Mouse (Mus musculus): Measurements from ENCODE around the gene Rad9a. TPM values are rescaled to one million over a fixed set of nuclear protein-coding genes. Genes with fewer than 3 reads are reported as not detected.

Gene Rad9a
- polyA plus RNA-seq, 1 experiment, result 23.2 TPM

- DNase-seq (ENCODE audit: low spot score), result no peak
Measured at GRCm38 (mm10) chr19:4147022-4147405, 54.4 kb downstream of the Rad9a start.

- DNase-seq (ENCODE audit: low spot score), result no peak
Measured at GRCm38 (mm10) chr19:4146366-4147021, 55.0 kb downstream of the Rad9a start.

GRCm38 (mm10) chr19:4145936-4146335 is 55.5 kb downstream of the Rad9a start:
- DNase-seq (ENCODE audit: low spot score), result no peak

Other genes with a start within 250 kb of the Rad9a start
- gene Aldh3b3, start 243.0 kb downstream of the Rad9a start, polyA plus RNA-seq (2012; rRNA removed), result 0.73 and 0.78 TPM in 2 replicates
- gene Aldh3b2, start 229.3 kb downstream of the Rad9a start, polyA plus RNA-seq (2012; rRNA removed), result 108 and 135 TPM in 2 replicates
- gene Acy3, start 215.1 kb downstream of the Rad9a start, polyA plus RNA-seq (2012; rRNA removed), result 13.0 and 15.0 TPM in 2 replicates
- gene Tbx10, start 208.9 kb downstream of the Rad9a start, polyA plus RNA-seq (2012; rRNA removed), result 0.03 TPM in 1 of 2 replicates, not detected in the other
- 5.1 and 7.5 TPM in 2 replicates for gene Nudt8, start 201.1 kb downstream of the Rad9a start, polyA plus RNA-seq (2012; rRNA removed)
- 3.2 and 3.6 TPM in 2 replicates for gene Gm49405, start 201.0 kb downstream of the Rad9a start, polyA plus RNA-seq (2012; rRNA removed)
- 9.9 and 11.1 TPM in 2 replicates for gene Doc2g, start 198.3 kb downstream of the Rad9a start, polyA plus RNA-seq (2012; rRNA removed)
- gene Ndufv1, start 188.9 kb downstream of the Rad9a start, polyA plus RNA-seq (2012; rRNA removed), result 157 and 167 TPM in 2 replicates
- gene Gstp1, start 163.7 kb downstream of the Rad9a start, polyA plus RNA-seq (2012; rRNA removed), result 582 and 591 TPM in 2 replicates
- gene Gstp2, start 155.6 kb downstream of the Rad9a start, polyA plus RNA-seq (2012; rRNA removed), result 69.1 and 69.5 TPM in 2 replicates
- 5.5 and 7.1 TPM in 2 replicates for gene Gstp3, start 142.1 kb downstream of the Rad9a start, polyA plus RNA-seq (2012; rRNA removed)
- gene Cabp2, start 120.1 kb downstream of the Rad9a start, polyA plus RNA-seq (2012; rRNA removed), result not detected in 2 replicates
- gene Cdk2ap2, start 104.5 kb downstream of the Rad9a start, polyA plus RNA-seq (2012; rRNA removed), result 74.4 and 89.6 TPM in 2 replicates
- gene Pitpnm1, start 101.7 kb downstream of the Rad9a start, polyA plus RNA-seq (2012; rRNA removed), result 44.1 and 45.2 TPM in 2 replicates
- gene Aip, start 75.8 kb downstream of the Rad9a start, polyA plus RNA-seq (2012; rRNA removed), result 154 and 160 TPM in 2 replicates
- gene Gpr152, start 61.9 kb downstream of the Rad9a start, polyA plus RNA-seq (2012; rRNA removed), result 0.04 and 0.10 TPM in 2 replicates
- gene Cabp4, start 57.6 kb downstream of the Rad9a start, polyA plus RNA-seq (2012; rRNA removed), result 0.30 and 0.31 TPM in 2 replicates
- 243 and 277 TPM in 2 replicates for gene Coro1b, start 53.0 kb downstream of the Rad9a start, polyA plus RNA-seq (2012; rRNA removed)
- 4.2 and 4.4 TPM in 2 replicates for gene Ptprcap, start 48.1 kb downstream of the Rad9a start, polyA plus RNA-seq (2012; rRNA removed)
- 42.6 and 51.9 TPM in 2 replicates for gene Rps6kb2, start 38.3 kb downstream of the Rad9a start, polyA plus RNA-seq (2012; rRNA removed)
- 18.7 and 21.7 TPM in 2 replicates for gene Carns1, start 26.2 kb downstream of the Rad9a start, polyA plus RNA-seq (2012; rRNA removed)
- 2.9 and 3.9 TPM in 2 replicates for gene Tbc1d10c, start 10.4 kb downstream of the Rad9a start, polyA plus RNA-seq (2012; rRNA removed)
- 257 and 304 TPM in 2 replicates for gene Ppp1ca, start 9.6 kb downstream of the Rad9a start, polyA plus RNA-seq (2012; rRNA removed)
- 10.8 and 13.1 TPM in 2 replicates for gene Clcf1, start 12.6 kb upstream of the Rad9a start, polyA plus RNA-seq (2012; rRNA removed)
- not detected in 2 replicates for gene AC109138.7, start 12.7 kb upstream of the Rad9a start, polyA plus RNA-seq (2012; rRNA removed)
- 76.4 and 82.1 TPM in 2 replicates for gene Pold4, start 30.2 kb upstream of the Rad9a start, polyA plus RNA-seq (2012; rRNA removed)
- gene Ssh3, start 67.5 kb upstream of the Rad9a start, polyA plus RNA-seq (2012; rRNA removed), result 83.3 and 90.8 TPM in 2 replicates
- gene Ankrd13d, start 81.5 kb upstream of the Rad9a start, polyA plus RNA-seq (2012; rRNA removed), result 13.6 and 18.6 TPM in 2 replicates
- gene Grk2, start 104.6 kb upstream of the Rad9a start, polyA plus RNA-seq (2012; rRNA removed), result 69.4 and 74.6 TPM in 2 replicates
- 63.5 and 67.8 TPM in 2 replicates for gene Kdm2a, start 196.6 kb upstream of the Rad9a start, polyA plus RNA-seq (2012; rRNA removed)
- gene Rhod, start 237.8 kb upstream of the Rad9a start, polyA plus RNA-seq (2012; rRNA removed), result 15.0 and 18.7 TPM in 2 replicates